Mouse (Mus musculus) embryonic stem cell, embryonic (primary cell): ENCODE measurements around the gene Gm17606.

Experiments
- CTCF ChIA-PET, 4 experiments: fragments of 300-600 bp in 2 of 4; fragments of 350-600 bp in 2 of 4; sonication (Branson Sonifier 250); formaldehyde crosslinking; loops; one replicate each; lab custom pipeline; 2022; ENCODE audit warnings: inconsistent platforms in 2 of 4; lab: Charles Lee
- POLR2A ChIA-PET, 4 experiments: fragments of 300-600 bp in 2 of 4; fragments of 350-600 bp in 2 of 4; sonication (Branson Sonifier 250); formaldehyde crosslinking; loops; one replicate each; lab custom pipeline; 2022; ENCODE audit warnings: antibody characterized with exemption in 4 of 4, inconsistent platforms in 1 of 4; lab: Charles Lee

The Gm17606 gene

DNA sequence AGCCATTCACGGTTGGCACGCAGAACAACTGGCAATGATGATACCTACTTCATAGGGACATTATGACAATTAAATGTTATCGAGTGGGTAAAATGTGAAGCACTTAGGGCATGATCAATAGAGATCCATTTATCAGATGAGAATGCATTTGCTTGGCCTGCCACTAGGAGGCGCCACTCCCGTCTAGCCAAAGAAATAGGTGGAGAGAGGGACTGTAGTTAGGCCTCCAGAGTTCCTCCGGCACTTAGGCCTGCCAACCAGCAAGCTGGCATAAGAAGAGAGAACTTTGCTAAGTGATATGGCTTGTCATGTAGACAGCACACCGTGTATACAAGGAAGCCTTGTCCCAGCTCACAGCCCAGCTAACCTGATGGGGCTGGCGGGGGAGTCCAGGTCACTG lies 3.8 kb upstream of the Gm17606 start:
- ChIA-PET POLR2A (interaction anchor here in 2 of 4 experiments (0.9 to 3.3 kb wide), 16 partner anchors 10 to 290 kb away, joined by 3 to 17 read pairs (median 4); partner anchors contain the start of genes Psmb5 (in 2 of the 2), 1700123O20Rik (in 1 of the 2), Acin1 (in 1 of the 2) and Haus4 (in 1 of the 2)), CTCF (interaction anchor here (0.6 to 4.8 kb wide), 29 partner anchors 10 to 398 kb away, joined by 3 to 38 read pairs (median 3); partner anchors contain the start of genes Haus4 (in 2 of the 4), Psmb11 (in 2 of the 4), 1700123O20Rik (in 1 of the 4) and Acin1 (in 1 of the 4))

DNA sequence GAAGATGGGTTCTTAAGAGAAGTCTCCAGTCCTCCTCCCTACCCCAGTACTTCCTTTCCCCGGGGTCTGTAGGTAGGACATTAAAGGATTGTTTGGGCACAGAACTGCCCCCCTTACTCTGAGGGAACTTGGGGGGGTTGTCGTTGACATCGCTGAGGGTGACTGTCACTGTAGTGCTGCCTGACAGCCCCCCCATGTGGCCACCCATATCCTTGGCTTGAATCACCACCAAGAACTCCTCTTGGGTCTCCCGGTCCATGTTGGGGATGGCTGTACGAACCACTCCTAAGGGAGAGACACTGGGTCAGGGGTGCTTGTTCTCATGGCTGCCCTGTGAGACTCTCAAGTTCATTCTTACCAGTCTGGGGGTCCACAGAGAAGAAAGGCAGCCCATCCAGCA lies 2.5 kb upstream of the Gm17606 start:
- CTCF ChIA-PET, result interaction anchor here (0.6 to 4.8 kb wide), 22 partner anchors 12 to 174 kb away, joined by 3 to 38 read pairs (median 4); partner anchors contain the start of genes Haus4 (in 2 of the 4), 1700123O20Rik (in 1 of the 4), 4931414P19Rik (in 1 of the 4) and Acin1 (in 1 of the 4)
- POLR2A ChIA-PET, result interaction anchor here in 2 of 4 experiments (0.6 to 3.3 kb wide), 15 partner anchors 12 to 289 kb away, joined by 3 to 17 read pairs (median 4); partner anchors contain the start of genes Psmb5 (in 2 of the 2), Haus4 (in 1 of the 2) and Psmb11 (in 1 of the 2)

DNA sequence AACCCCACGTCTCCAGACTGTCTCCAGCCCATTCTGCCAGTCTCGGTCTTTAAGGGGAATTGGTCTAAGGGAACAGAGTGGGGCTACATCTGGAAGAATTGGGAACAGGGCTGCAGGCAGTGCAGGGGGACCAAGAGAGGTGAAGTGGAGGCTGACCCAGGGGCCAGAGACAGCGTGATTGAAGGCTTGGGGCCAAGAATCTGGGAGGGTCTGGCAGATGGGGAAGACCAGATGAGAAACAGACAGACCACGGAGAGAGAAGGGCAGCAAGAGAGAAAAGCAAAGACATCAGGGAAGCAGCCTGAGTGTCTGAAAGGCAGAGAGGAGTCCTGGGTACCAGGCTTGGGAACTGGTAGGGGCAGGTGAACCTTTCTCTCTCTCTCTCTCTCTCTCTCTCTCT lies 631 bp upstream of the Gm17606 start:
- POLR2A ChIA-PET, result interaction anchor here in 2 of 4 experiments (1.7 to 3.5 kb wide), 5 partner anchors 11 to 67 kb away, joined by 4 to 38 read pairs (median 9); partner anchors contain the start of gene Psmb5 (in 2 of the 2)
- CTCF ChIA-PET, result interaction anchor here in 2 of 4 experiments (0.7 to 4.2 kb wide), 4 partner anchors 12 to 71 kb away, joined by 3 to 77 read pairs (median 3); no protein-coding TSS in a partner anchor

DNA sequence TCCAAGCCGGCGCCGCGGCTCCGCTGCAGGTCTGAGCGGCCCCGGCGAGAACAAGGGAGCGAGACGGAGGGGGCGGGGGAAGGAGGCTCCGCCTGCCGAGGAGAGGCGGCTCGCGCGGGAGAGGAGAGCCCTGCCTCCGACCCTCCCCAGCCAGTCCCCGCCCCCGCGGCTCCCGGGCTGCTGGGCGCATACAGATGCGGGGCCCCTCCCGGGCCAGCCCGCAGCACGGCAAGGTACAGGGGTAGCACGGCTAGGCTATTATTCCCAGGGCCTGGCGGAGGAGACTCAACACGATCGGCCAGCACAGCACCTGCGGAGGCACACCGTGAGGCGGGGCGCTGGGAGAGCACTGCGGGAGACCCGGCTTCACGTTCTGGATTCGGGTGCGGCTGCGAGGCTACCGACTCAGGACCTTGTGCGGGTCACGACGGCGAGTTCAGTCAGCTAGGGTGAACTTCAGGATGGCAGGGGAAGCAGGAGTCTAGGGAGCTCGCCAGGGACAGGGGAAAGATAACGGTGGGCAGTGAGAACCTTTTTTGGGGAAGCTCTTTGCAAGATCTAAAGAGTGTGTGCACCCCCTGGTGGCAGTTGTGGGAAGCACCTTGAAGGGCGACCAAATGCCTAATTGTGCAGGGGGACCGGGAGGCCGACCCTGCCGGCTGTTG lies 685 bp downstream of the Gm17606 start, which contains the start of gene Cdh24:
TSS of gene Cdh24 (minus strand) at position 60 of the 665 bp plus-strand sequence.
- ChIA-PET CTCF (interaction anchor here (0.5 to 4.2 kb wide), 57 partner anchors 9 to 1673 kb away, joined by 3 to 77 read pairs (median 4); partner anchors contain the start of genes 1700123O20Rik (in 2 of the 4), Psmb5 (in 2 of the 4), 4931414P19Rik (in 1 of the 4) and Acin1 (in 1 of the 4)), POLR2A (interaction anchor here (0.6 to 3.6 kb wide), 45 partner anchors 9 to 407 kb away, joined by 3 to 38 read pairs (median 4); partner anchors contain the start of genes Acin1 (in 2 of the 4), Haus4 (in 2 of the 4), Psmb5 (in 2 of the 4) and 1700123O20Rik (in 1 of the 4))

DNA sequence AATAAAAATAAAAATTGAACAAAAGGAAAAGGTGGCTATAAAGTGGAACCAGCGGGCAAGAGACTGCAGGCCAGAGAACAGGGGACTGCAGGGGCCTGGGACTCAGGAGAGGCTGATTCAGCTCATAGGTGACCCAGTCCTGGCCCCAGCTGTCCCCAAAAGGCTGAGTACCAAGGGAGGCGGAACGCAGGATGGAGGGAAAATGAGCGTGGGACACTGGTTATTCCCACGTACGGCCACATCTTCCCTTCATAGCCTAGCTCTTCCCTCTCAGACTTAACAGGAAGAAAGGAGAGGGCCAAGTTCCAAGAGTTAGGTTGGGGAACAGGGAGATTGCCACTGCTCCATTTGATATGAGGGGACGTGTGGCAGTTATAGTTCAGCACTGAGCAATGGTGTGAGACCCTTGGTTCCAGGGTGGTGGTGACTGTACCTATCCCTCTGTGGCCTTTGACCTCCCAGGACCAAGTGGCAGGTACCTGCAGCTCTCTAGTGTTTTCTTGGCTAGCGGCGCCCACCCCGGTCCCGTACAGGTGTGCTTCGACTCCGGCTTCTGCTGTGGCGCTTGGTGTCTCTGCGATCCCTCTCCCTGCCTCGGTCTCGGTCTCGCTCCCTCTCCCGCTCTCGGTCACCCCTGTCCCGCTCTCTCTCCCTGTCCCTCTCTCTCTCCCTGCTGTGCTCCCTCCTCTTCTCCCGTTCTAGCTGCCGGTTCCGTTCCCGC lies 1.6 kb downstream of the Gm17606 start:
- POLR2A ChIA-PET, result interaction anchor here (0.6 to 3.6 kb wide), 44 partner anchors 8 to 408 kb away, joined by 3 to 38 read pairs (median 4); partner anchors contain the start of genes Acin1 (in 2 of the 4), Haus4 (in 2 of the 4), Psmb5 (in 2 of the 4) and 1700123O20Rik (in 1 of the 4)
- CTCF ChIA-PET, result interaction anchor here (0.6 to 4.2 kb wide), 48 partner anchors 8 to 950 kb away, joined by 3 to 77 read pairs (median 4); partner anchors contain the start of genes Psmb5 (in 2 of the 4), 1700123O20Rik (in 1 of the 4), 4931414P19Rik (in 1 of the 4) and Cebpe (in 1 of the 4)

DNA sequence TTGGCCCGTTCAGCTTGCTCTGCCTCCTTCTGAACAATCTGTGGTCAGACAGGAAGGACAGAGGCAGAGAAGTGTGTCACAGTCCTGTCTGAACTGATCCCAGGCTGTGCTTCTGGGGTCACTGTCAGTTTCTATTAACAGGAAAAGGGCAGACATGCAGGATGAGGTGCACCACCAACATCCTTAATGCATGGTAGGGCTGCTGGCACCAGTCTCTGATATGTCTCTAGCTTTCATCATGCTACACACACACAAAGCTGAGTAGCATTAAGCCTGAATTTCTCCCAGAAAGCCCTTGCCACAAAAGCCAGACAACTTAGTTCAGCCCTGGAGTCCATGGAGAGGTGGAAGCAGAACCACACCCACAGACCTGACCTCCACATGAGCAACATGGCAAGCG lies 2.3 kb downstream of the Gm17606 start:
- CTCF ChIA-PET, result interaction anchor here (0.6 to 4.2 kb wide), 22 partner anchors 8 to 415 kb away, joined by 3 to 77 read pairs (median 4); partner anchors contain the start of gene Haus4 (in 1 of the 4)
- POLR2A ChIA-PET, result interaction anchor here (0.7 to 3.6 kb wide), 29 partner anchors 8 to 230 kb away, joined by 3 to 38 read pairs (median 5); partner anchors contain the start of genes Psmb5 (in 2 of the 4), 1700123O20Rik (in 1 of the 4), Acin1 (in 1 of the 4) and Haus4 (in 1 of the 4)

DNA sequence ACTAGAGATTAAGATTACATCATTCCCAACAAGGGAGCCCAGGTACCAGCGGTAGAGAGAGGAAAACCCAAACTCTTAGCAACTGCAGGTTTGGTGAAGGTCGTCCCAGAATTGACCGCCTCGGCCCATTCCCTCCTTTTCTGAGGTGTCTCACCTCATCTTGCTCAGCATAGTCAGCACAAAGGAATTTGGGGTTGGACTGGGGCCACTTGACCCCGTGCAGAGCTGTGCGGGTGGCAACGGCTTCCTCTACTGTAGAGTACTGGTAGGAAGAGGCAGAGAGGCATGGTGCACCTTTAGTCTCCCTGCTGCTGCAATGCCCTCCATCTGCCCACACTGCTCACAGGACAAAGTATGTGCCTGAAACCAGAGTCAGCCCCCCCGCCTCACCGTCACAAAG lies 3.5 kb downstream of the Gm17606 start:
- ChIA-PET CTCF (interaction anchor here in 2 of 4 experiments (0.7 to 4.2 kb wide), 7 partner anchors 8 to 120 kb away, joined by 4 to 77 read pairs (median 4); no protein-coding TSS in a partner anchor), POLR2A (interaction anchor here in 3 of 4 experiments (0.6 to 3.6 kb wide), 12 partner anchors 9 to 361 kb away, joined by 3 to 21 read pairs (median 5); partner anchors contain the start of genes 1700123O20Rik (in 1 of the 3), Acin1 (in 1 of the 3) and Psmb5 (in 1 of the 3))

DNA sequence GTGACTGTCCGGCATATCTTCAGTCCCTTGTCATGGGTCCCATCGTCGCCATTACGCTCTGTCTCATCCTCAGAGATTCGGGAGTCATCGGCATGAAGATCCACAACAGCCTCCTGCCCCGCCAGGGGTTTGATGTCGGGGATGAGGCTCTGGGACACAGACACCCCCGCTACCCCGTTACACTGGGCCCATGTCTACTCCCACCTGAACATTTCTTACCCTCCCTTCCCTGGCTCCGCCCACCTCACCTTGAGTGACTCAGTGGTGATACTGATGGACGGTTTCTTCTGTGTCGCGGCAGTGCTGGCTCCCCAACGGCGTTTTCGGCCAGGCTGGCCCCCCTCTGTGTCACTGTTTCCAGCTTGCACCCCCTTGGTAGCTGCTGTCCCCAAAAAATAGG lies 5.7 kb downstream of the Gm17606 start:
- ChIA-PET CTCF (interaction anchor here in 2 of 4 experiments (0.9 to 1.9 kb wide), 5 partner anchors 9 to 118 kb away, joined by 3 to 5 read pairs (median 4); no protein-coding TSS in a partner anchor), POLR2A (interaction anchor here in 3 of 4 experiments (0.6 to 2.9 kb wide), 9 partner anchors 10 to 233 kb away, joined by 3 to 13 read pairs (median 3); no protein-coding TSS in a partner anchor)

DNA sequence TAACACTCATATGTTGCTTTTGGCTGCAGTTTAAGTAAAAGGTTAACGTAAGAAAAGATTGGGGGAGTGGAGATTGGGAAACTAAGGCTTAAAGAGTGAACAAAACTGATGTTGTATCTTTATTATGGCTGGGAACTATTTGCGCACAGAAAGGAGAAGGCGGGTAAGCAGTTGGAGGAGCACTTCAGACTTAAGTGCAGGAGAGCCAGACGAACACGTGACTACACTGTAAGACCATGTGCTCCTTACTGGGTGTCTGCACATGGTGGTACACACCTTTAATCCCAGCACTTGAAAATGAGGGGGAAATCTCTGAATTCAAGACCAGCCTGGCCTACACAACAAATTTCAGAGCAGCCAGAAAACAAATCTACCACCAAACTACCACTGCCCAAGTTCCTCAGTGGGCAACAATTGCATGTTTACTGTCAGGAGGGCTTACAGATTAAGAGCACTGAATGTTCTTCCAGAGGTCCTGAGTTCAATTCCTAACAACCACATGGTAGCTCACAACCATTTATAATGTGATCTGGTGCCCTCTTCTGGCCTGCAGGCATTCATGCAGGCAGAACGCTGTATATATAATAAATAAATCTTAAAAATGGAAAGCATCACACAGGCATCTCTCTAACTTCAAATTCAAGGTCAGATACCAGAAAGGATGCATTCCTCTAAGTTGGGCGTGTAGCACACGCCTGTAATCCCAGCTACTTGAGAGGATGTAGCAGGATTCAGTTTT lies 6.3 kb downstream of the Gm17606 start:
- CTCF ChIA-PET, result interaction anchor here in 3 of 4 experiments (0.5 to 1.9 kb wide), 12 partner anchors 8 to 1560 kb away, joined by 3 to 5 read pairs (median 3); no protein-coding TSS in a partner anchor
- POLR2A ChIA-PET, result interaction anchor here in 2 of 4 experiments (0.7 to 5.5 kb wide), 6 partner anchors 10 to 92 kb away, joined by 3 to 28 read pairs (median 3); no protein-coding TSS in a partner anchor

DNA sequence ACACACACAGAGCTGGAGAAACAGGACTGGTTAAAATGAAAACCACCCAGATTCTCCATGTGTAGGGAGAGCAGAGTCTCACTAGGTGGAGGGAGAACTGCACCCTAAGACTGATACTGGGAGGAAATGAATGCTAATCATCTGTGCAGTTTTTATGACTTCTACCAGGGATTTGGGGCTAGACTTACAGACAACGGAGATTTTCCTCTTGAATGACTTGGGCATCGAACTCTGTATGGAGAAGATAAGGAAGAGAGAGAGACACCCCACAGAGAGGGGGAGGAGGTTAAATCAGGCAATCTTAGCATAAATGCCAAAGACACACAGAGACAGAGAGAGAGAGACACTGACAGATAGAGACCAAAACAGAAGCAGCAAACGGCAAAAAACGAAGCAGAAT lies 7.1 kb downstream of the Gm17606 start:
- POLR2A ChIA-PET, result interaction anchor here in 2 of 4 experiments (1.1 to 5.5 kb wide), 4 partner anchors 11 to 76 kb away, joined by 4 to 28 read pairs (median 10); partner anchors contain the start of genes 1700123O20Rik (in 1 of the 2) and Acin1 (in 1 of the 2)
- CTCF ChIA-PET, result interaction anchor here (0.6 to 1.9 kb wide), 7 partner anchors 9 to 1559 kb away, joined by 3 to 5 read pairs (median 3); no protein-coding TSS in a partner anchor

DNA sequence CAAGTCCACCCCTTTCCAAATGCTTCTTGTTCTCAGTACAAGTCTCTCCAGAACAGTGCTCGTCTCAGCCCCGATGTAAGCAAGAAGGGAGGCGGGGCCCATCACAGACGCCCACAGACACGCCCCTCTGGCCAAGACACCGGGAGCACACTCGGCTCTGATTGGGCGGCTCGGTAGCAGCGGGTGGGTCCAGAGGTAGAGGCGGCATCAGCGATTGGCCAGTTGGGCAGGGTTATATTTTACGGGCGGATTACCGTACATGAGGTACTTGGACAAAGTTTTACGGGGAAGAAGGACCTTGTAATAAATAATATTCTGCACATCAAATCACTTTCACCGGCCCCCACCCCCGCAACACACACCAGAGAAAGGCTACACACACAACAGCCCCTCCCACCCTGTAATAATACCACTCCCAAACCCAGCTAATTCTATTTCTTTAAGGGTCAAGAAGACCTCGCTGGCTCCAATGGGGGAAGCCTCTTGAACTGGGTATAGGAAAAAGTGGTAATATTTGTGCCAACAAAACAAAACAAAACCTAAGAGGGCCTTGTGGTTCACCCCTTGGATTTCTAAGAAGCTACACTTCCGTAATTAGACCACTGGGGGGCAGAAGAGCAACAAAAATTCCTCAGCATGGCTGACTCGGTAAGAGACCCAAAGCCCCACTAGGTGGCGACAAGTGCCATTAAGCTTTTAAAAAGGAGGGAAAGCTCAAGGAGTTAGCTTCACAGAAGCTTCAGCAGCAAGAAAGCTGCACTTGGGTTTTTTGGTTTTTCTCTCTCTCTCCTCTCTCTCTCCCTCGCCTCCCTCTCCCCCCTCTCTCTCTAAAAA lies 10.1 kb downstream of the Gm17606 start:
- CTCF ChIA-PET, result interaction anchor here (0.6 to 5.9 kb wide), 129 partner anchors 9 to 942 kb away, joined by 3 to 77 read pairs (median 4); partner anchors contain the start of genes 1700123O20Rik (in 4 of the 4), Cdh24 (in 4 of the 4), 4931414P19Rik (in 2 of the 4) and Acin1 (in 2 of the 4)
- POLR2A ChIA-PET, result interaction anchor here (0.6 to 5.5 kb wide), 46 partner anchors 9 to 227 kb away, joined by 3 to 38 read pairs (median 4); partner anchors contain the start of genes 1700123O20Rik (in 4 of the 4), Cdh24 (in 4 of the 4), Acin1 (in 2 of the 4) and Haus4 (in 2 of the 4)

DNA sequence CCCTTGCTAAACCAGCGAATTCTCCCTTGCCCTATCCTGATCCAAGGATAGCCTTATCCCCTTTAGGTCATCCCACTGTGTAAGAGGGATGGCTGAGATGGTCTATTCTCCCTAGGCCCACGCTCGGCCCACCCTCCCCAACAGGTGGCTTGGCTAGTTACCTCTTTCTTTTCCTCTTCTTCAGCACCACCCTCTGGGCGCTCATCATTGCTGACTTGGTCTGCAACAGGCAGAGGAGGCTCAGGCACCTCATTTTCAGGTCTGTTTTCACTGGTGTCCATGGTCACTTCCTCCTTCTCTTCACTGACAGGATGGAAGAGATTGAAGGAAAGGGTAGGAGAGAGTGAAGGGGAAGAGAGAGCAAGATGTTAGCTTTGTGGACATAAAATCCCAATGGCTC lies 10.8 kb downstream of the Gm17606 start:
- CTCF ChIA-PET, result interaction anchor here (0.6 to 5.9 kb wide), 123 partner anchors 8 to 941 kb away, joined by 3 to 77 read pairs (median 4); partner anchors contain the start of genes 1700123O20Rik (in 4 of the 4), Cdh24 (in 4 of the 4), 4931414P19Rik (in 2 of the 4) and Acin1 (in 2 of the 4)
- POLR2A ChIA-PET, result interaction anchor here (0.6 to 5.5 kb wide), 40 partner anchors 8 to 228 kb away, joined by 3 to 38 read pairs (median 4); partner anchors contain the start of genes Cdh24 (in 4 of the 4), 1700123O20Rik (in 3 of the 4), Acin1 (in 2 of the 4) and Haus4 (in 2 of the 4)

DNA sequence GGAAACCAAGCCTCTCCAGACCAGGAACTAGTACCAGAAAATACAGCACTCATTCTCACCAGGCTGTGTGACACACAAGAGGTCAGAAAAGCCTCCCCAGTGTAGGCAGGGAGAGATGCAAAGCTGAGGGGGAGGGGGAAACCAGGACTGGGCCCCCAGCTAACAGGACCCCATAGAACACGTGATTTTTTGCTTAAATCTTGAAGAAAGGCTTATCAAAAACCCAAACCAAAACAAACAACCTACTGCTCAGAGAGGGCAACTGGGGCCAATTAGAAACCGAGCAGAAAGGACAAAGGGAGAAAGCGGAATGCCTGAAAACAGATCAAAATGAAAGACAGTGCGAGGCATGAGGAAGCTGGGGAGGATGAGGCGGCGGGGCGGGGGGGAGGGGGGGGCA lies 12.0 kb downstream of the Gm17606 start:
- CTCF ChIA-PET, result interaction anchor here in 3 of 4 experiments (0.6 to 5.9 kb wide), 7 partner anchors 11 to 469 kb away, joined by 3 to 77 read pairs (median 4); partner anchors contain the start of genes Cdh24 (in 2 of the 3) and Gm17606 (in 2 of the 3)
- POLR2A ChIA-PET, result interaction anchor here (0.6 to 4.0 kb wide), 12 partner anchors 10 to 235 kb away, joined by 3 to 38 read pairs (median 4); partner anchors contain the start of genes Cdh24 (in 2 of the 4), 1700123O20Rik (in 1 of the 4), Acin1 (in 1 of the 4) and Gm17606 (in 1 of the 4)

DNA sequence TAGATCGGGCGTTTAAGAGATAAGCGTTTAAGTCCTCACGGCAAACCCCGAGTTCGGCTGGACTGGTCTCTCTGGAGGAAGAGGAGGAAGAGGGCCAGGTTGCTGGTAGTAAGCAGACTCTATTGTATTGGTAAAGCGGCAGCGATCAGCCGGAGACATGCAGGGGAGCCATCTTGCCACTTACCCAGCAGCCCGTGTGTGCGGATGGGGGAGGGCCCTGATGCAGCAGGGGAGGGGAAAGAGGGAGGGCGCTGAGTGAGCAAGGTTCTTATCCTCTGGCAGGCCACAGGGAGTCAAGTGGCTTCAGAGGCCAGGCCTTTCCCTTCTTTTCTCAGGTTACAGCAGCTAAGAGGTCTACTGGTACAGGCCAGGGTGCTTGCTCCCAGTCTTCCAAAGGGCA lies 12.7 kb downstream of the Gm17606 start:
- ChIA-PET POLR2A (interaction anchor here (0.7 to 4.0 kb wide), 22 partner anchors 10 to 170 kb away, joined by 3 to 38 read pairs (median 4); partner anchors contain the start of genes 1700123O20Rik (in 3 of the 4), Acin1 (in 3 of the 4), Cdh24 (in 2 of the 4) and 4931414P19Rik (in 1 of the 4)), CTCF (interaction anchor here in 2 of 4 experiments (0.6 to 5.9 kb wide), 7 partner anchors 10 to 81 kb away, joined by 3 to 77 read pairs (median 3); partner anchors contain the start of genes Cdh24 (in 2 of the 2) and Gm17606 (in 2 of the 2))
